Mouse (Mus musculus) gastrocnemius, adult 2 months (tissue): Measurements from ENCODE around the gene Gm17409. TPM values are rescaled to one million over a fixed set of nuclear protein-coding genes. Genes with fewer than 3 reads are reported as not detected.
A peak's percentile ranks its signal among the peaks of the same experiment; 100 is the strongest.

Experiments used
- DNase-seq: peaks from one replicate; pipeline ENCODE4 v3.0.0; 2022
- H3K27ac ChIP-seq: fragments of 200-600 bp; 2 replicates; pipeline ENCODE4 v1.8.1; 2022; ENCODE audit warnings: mild to moderate bottlenecking
- H3K4me3 ChIP-seq: fragments of 200-600 bp; 2 replicates; pipeline ENCODE4 v1.8.1; 2022; ENCODE audit warnings: mild to moderate bottlenecking, moderate library complexity
- CTCF ChIP-seq: fragments of 200-600 bp; IDR thresholded peaks from 2 replicates; pipeline ENCODE4 v1.8.1; 2022; ENCODE audit warnings: antibody characterized with exemption, mild to moderate bottlenecking, moderate library complexity
- intact Hi-C: fragments of 180-260 bp; cut with DNase I; formaldehyde crosslinking; loops from one replicate; pipeline ENCODE4 v1.15.1; 2025
- long read RNA-seq, 2 experiments: library from polyadenylated mRNA; stranded (forward); transcript quantifications; one replicate each; pipeline ENCODE4 v2.0.0; 2021
- total RNA-seq, 2 experiments: library from RNA; stranded (reverse); gene quantifications; 2 replicates each; pipeline ENCODE4 v1.2.3; 2021

Gene Gm17409
- total RNA-seq = not detected
- long read RNA-seq, experiment 1 = 0 reads
- long read RNA-seq, experiment 2 = 0 reads

- intact Hi-C loops = loop anchor here (10.0 kb wide), 1 partner anchor 965 kb away; no protein-coding TSS in a partner anchor
- DNase-seq = no peak
- H3K4me3 ChIP-seq = no peak within 1 kb of the TSS
- no peak within 1 kb of the TSS for H3K27ac ChIP-seq
- TF ChIP-seq CTCF = no peak
These were observed at the start of gene Gm17409 for GRCm38 (mm10) chr2:58469816-58470215. Gene Gm17409 (plus strand): TSS chr2:58470116.

DNA sequence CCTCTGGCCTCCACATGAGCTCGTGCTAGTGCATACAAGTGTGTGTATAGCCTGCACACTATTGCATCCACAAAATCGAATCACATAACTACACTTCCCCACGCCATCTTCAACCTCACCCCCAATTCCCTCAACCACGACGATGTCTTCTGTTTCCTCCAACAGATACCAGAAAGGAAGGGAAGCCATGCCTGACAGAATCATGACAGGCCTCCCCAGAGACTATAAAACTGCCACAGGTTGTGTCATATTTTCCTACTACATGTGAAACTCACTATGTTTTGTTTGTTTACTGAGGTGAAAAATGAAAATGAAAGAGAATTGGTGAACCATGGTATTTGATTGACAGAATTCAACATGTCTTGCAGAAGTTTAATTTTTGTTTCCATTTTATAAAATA, 46.6 kb upstream of the Gm17409 start:
- intact Hi-C loops = no loop called here
- no peak overlapping the region for H3K27ac ChIP-seq
- no peak for TF ChIP-seq CTCF
- H3K4me3 ChIP-seq = no peak overlapping the region
- no peak for DNase-seq

GRCm38 (mm10) chr2:58425436-58426004, 44.4 kb upstream of the Gm17409 start:
- H3K27ac ChIP-seq = no peak overlapping the region
- no peak overlapping the region for H3K4me3 ChIP-seq
- no peak for TF ChIP-seq CTCF
- intact Hi-C loops = no loop called here
- DNase-seq = no peak

DNA sequence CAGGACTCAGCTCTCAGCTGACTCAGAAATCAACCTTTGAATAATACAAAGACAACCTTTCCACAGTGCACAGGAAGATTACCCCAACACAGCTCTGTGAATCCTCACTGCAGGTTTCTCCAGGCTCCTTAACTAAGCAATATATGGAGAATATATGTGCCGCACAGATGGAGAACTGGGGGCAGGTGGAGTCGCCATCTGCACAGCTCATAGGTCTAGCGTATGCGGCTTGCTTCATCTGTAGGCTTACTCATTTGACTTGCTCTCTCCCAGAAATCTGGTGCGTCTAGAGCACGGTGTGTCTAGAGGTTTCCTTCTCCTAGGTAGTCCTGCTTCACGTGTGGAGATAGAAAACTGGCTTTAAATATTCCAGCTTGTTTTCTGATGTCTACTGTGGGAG, 37.7 kb upstream of the Gm17409 start:
- Histone ChIP-seq H3K27ac (no peak overlapping the region), H3K4me3 (no peak overlapping the region)
- no peak for DNase-seq
- TF ChIP-seq CTCF = no peak
- intact Hi-C loops = no loop called here

- Histone ChIP-seq H3K4me3 (no peak overlapping the region), H3K27ac (no peak overlapping the region)
- intact Hi-C loops = no loop called here
- no peak for TF ChIP-seq CTCF
- DNase-seq = no peak
These were observed 36.6 kb upstream of the Gm17409 start for GRCm38 (mm10) chr2:58433317-58433716.

DNA sequence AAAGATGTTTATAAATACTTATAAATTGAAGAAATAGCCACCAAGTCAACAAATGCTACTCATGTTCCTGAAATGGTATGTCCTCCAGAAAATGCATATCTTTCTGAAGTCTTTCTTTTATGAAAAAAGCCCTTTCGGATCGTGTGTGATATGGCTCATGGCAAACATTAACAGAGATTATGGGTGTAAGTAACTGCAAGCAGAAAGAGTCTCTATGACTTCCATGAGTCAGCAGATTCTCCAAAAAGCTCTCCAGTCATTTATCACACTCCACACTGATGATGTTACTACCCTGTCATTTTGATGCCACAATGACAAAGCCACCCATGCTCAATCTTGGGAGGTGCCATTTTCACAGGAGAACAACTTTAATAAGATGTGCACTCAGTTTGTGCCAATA, 35.5 kb upstream of the Gm17409 start:
- TF ChIP-seq CTCF = no peak
- DNase-seq = no peak
- Histone ChIP-seq H3K4me3 (no peak overlapping the region), H3K27ac (no peak overlapping the region)
- intact Hi-C loops = no loop called here

DNA sequence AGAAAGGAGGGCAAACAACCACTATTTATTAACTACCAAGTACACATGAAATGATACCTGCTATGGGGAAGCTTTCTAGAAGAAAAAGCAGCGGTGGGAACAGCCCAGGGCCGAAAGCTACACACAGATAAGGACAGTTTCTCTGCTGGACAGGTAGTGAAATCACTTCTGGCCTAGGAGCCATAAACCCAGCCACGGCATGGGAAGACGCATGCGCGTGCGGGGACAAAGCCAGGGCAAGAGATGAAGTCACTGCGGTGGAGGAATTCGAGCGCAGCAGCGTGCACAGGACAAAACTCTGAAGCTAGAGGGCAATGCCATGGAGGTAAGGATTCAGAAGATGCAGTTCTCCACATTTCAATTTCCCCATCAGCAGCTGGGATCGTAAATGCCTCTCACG, 34.4 kb upstream of the Gm17409 start:
- TF ChIP-seq CTCF = no peak
- DNase-seq = no peak
- intact Hi-C loops = no loop called here
- no peak overlapping the region for H3K27ac ChIP-seq
- no peak overlapping the region for H3K4me3 ChIP-seq

- intact Hi-C loops = no loop called here
- no peak overlapping the region for H3K4me3 ChIP-seq
- no peak overlapping the region for H3K27ac ChIP-seq
- TF ChIP-seq CTCF = no peak
- DNase-seq = no peak
These were observed 33.0 kb upstream of the Gm17409 start for GRCm38 (mm10) chr2:58436911-58437310.

- intact Hi-C loops = no loop called here
- no peak for TF ChIP-seq CTCF
These were observed 26.8 kb upstream of the Gm17409 start for GRCm38 (mm10) chr2:58443163-58443562.

GRCm38 (mm10) chr2:58447001-58447400, 22.9 kb upstream of the Gm17409 start:
- intact Hi-C loops = no loop called here
- no peak for TF ChIP-seq CTCF

More at GRCm38 (mm10) chr2:58443163-58443562, 26.8 kb upstream of the Gm17409 start:
- Histone ChIP-seq H3K4me3 (no peak overlapping the region), H3K27ac (no peak overlapping the region)
- DNase-seq = no peak

DNA sequence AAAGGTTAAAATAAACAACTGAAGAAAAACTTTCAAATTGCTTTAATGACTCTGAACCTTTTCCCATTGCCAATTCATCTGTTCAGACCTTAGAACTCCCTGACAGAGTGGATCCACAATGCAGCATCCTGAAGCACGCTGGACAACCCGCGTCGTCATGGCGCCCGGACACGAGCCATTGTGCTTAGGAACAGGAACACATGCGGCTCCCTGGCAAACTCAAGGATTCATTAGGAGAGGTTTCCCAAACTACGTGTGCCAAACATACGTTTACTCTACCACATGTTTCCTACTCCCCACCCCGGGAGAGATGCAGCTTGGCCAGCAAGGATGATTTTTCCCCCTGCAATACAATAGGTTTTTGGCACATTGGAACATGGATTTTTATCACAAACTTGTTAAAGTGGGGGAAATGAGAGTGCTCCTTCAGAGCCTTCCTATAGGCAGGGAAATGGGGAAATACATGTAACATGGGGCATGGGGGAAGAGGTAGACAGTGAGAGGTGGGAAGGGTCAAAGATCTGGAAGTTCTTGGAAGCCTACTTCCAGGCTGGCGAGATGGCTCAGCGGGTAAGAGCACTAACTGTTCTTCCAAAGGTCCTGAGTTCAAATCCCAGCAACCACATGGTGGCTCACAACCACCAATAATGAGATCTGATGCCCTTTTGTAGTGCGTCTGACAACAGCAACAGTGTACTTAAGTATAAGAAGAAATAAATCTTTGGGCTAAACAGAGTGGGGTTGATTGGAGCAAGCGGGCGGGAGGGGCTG, 15.6 kb upstream of the Gm17409 start:
- no peak overlapping the region for H3K27ac ChIP-seq
- no peak for DNase-seq

More at GRCm38 (mm10) chr2:58447001-58447400, 22.9 kb upstream of the Gm17409 start:
- Histone ChIP-seq H3K27ac (no peak overlapping the region), H3K4me3 (no peak overlapping the region)
- no peak for DNase-seq

GRCm38 (mm10) chr2:58456843-58457487, 13.0 kb upstream of the Gm17409 start:
- TF ChIP-seq CTCF = no peak
- no peak for DNase-seq
- Histone ChIP-seq H3K4me3 (no peak overlapping the region), H3K27ac (no peak overlapping the region)
- intact Hi-C loops = loop anchor here (5.0 kb wide), 1 partner anchor 400 kb away; no protein-coding TSS in a partner anchor

More for the DNA sequence above, 15.6 kb upstream of the Gm17409 start:
- H3K4me3 ChIP-seq = no peak overlapping the region
- intact Hi-C loops = no loop called here
- TF ChIP-seq CTCF = no peak

GRCm38 (mm10) chr2:58457488-58457865, 12.4 kb upstream of the Gm17409 start:
- H3K4me3 ChIP-seq = no peak overlapping the region
- no peak overlapping the region for H3K27ac ChIP-seq
- intact Hi-C loops = loop anchor here (5.0 kb wide), 1 partner anchor 400 kb away; no protein-coding TSS in a partner anchor
- peak; percentile 29; the same call in 1 of the 2 replicates for TF ChIP-seq CTCF
- DNase-seq = no peak
